Mouse (Mus musculus) left cerebral cortex, postnatal 14 days (tissue): ENCODE data around the gene Msl1. TPM values are rescaled to one million over a fixed set of nuclear protein-coding genes. Genes with fewer than 3 reads are reported as not detected.
A peak's percentile ranks its signal among the peaks of the same experiment; 100 is the strongest.

Experiments
- DNase-seq, 2 experiments: peaks; one replicate each; pipeline ENCODE4 v3.0.0; 2021 to 2022; ENCODE audit warnings: low spot score in 2 of 2, mixed read lengths in 1 of 2
- intact Hi-C: fragments of 180-260 bp; cut with DNase I; formaldehyde crosslinking; loops from one replicate; pipeline ENCODE4 v1.15.1; 2025
- total RNA-seq, 2 experiments: library from RNA; stranded (reverse); gene quantifications; 2 replicates each; pipeline ENCODE4 v1.2.3; 2021

Msl1 gene
- total RNA-seq, 2 experiments from 2014 or later: 168 to 170 TPM

DNA sequence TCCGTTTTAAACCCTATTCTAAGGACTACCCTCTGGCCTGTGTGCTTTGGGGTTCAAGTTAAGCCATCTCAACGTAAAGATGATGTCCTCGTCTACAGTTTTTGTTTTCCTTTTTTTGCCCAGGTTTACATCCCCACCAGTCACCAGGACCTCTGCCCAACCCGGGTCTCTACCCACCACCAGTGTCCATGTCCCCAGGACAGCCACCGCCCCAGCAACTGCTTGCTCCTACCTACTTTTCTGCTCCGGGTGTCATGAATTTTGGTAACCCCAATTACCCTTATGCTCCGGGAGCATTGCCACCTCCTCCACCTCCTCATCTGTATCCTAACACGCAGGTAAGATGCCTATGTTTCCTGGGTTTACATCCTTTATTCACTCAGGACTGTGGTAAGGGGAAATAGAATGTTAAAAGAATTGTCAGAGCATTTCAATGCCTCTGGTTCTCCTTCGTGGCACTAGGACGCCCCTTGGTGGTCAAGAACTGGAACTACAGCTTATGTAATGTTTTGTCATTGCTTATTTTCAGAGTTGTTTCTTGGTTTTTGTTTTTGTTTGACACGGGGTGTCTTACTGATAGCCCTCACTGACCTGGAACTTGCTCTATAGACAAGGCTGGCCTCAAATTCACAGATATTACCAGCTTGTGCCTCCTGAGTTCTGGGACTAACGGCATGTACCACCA lies 33.9 kb downstream of the Msl1 start:
- DNase-seq: no peak
- intact Hi-C loops: no loop called here

DNA sequence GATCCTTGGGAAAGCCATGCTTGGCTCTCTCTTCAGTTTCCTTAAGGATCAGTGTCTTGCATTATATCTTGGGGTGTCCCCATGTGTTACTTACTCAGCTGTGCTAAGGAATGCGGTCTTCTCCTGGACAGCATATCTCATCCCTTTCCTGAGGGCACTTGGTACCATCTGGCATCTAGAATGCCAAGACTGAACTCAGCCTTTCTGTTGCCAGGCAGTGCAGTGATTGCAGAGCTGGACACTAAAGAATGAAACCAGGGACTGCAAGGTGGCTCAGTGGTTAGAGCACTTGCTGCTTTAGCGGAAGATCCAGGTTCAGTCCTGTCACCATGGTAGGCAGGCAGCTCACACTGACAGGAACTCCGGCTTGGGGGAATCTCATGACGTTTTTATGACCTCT lies 34.6 kb downstream of the Msl1 start:
- DNase-seq: no peak
- intact Hi-C loops: no loop called here

DNA sequence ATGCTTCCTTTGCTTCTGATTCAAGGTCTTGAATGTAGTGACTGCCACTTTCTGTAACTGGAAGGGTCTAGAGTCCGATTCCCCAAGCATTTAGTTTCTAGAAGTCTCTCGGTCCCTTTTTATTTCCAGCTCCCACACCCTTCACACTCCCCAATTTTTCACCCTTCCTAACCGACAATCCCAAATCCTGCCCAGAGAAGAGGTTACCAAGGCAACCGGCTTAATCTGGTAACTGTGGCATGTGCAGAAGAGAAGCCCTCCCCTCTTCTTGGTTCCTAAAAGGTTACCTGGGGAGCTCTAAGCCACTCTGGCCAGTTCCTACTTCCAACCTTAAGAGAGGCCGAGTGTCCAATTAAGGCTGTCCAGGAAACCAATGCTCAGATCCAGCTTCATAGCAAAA lies 40.0 kb downstream of the Msl1 start:
- intact Hi-C loops: no loop called here
- DNase-seq: peak; percentile 51 to 63

DNA sequence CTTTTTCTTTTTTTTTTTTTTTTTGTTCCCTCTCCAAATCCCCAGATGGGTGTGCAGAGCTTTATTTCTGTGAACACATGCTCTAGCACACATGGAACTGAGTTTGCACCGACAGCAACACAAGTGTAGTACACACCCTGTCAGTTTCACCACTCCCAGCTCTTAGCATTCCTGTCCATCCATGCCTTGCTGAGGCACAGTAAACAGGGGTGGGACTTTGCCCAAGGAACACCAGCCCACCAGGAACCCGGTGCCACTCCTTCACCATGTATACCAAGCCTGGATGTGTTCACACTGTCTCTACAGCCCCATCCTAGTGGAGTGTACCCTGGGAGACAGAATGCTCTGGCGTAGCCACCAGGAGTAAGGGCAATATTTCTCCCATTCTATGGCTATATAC lies 40.4 kb downstream of the Msl1 start:
- intact Hi-C loops: no loop called here
- DNase-seq: peak in 1 of 2 experiments; percentile 66

DNA sequence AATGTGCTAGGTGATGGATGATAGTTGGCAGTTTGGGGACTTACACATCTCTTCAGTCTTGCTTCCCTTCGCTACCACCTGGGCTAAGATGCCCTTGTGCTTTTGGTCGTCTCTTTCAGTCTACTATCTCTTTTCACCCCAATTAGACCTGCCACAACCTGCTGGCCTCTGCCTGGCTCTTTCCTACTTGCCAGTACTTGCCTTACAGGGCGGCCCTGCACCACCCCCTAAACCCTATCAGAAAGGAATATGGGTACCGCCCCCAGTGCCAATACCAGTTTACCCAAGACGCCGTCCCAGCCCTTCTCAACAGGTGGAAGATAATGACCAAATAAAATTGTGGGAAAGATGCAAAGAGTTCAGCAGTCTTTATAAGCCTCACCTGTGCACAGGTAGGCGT lies 40.8 kb downstream of the Msl1 start:
- intact Hi-C loops: no loop called here

DNA sequence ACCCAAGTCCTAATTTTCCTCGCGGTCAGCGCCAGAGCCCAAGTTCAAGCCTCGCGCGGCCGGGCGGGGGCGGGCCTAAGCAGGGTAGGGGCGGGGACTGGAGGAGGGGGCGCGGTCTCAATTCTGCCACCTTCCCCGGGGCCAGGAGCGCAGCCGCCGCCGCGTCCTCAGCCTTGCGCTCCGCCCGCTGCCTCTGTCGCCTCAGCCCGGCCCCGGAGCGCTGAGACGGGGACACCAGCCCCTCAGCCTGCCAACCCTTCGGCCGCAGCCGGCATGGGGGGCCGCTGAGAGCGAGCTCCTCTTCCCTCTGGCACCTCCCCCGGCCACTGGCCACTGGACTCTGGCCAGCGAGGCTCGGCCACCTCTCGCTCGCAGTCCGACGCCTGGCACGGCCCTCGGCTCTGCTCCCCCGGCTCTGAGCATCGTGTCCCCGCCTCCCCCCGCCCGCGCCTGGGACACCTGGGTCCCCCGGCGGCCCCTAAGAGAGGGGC lies 41.4 kb downstream of the Msl1 start, which contains the start of gene Rapgefl1:
Gene Rapgefl1, plus strand, starts transcription at position 135 of the 491 bp plus-strand sequence.
- DNase-seq: peak; percentile 71 to 82
- intact Hi-C loops: no loop called here

More for the DNA sequence above, 40.8 kb downstream of the Msl1 start:
- no peak for DNase-seq

DNA sequence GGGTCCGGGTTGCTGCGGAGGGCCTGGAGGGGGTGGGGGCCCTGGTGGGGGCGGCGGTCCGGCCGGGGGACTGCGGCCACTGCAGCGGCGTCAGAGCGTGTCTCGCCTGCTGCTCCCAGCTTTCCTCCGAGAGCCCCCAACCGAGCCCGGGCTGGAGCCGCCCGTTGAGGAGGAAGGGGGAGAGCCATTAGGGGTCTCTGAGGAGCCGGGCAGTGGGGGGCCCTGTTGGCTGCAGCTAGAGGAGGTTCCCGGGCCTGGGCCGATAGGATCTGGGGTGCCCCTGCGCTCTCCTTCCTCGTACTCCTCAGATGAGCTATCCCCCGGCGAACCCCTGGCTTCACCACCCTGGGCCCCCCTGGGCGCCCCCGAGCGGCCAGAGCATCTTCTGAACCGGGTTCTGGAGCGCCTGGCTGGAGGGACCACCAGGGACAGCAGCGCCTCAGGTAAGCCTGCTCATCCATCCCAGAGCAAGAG lies 42.0 kb downstream of the Msl1 start:
- peak in 1 of 2 experiments; percentile 44 for DNase-seq
- intact Hi-C loops: no loop called here

DNA sequence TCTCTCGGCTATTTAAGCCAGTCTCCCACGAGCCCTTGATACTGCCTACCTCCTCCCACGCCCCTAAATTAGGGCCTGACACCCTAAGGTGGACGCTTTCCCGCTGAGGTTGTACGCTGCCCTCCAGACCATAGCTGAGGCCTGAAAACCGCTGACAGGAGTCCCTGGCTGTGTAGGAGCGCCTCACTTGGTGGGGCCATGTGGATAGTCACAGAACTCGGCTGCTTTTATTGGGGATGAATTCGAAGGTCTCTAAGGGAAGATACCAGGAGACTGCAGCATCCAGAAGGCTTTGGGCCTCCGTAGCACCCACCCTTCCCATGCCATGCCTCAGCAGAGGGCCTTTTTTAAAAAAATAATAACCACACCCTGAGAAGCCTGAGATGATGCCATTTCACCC lies 42.6 kb downstream of the Msl1 start:
- intact Hi-C loops: no loop called here

DNA sequence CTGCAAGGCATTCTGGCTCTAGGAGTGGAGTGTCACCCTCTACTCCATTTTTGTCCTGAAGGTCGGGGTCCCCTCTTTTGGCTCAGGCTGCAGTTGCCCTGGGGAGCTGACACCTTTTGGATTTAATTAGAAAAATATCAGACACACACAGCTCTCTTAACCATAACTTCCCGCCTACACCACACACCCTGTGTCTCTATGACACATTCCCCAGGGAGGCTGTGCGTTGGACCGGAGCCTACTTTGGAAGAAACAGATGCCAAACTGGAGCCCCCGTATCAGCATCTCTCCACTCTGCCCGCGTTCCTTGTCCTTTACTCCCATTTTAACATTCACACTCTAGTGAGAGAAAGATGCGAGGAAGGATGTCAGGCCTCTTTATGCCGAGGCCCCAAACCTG lies 43.2 kb downstream of the Msl1 start:
- intact Hi-C loops: no loop called here
- DNase-seq: peak; percentile 74 to 88

More for the DNA sequence above, 42.6 kb downstream of the Msl1 start:
- no peak for DNase-seq

DNA sequence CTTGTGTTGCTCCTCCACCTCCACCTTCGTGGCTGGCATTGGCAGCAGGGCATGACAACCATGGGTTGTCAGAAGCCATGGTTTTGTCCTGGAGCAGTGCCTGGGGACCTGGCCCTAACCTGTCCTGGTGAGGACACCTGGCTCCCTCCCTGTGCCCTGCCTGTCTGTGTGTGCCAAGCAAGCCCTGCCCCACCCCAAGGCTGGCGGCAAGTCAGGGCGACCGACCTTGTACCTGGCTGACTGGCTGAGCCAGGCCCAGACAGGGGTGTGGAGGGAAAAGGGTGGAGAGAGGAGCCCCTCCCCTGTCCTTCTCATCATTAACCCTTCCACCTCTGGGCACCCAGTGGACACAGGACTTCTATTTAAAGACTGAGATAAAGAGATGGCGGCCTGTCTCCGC lies 44.1 kb downstream of the Msl1 start:
- DNase-seq: no peak
- intact Hi-C loops: no loop called here

DNA sequence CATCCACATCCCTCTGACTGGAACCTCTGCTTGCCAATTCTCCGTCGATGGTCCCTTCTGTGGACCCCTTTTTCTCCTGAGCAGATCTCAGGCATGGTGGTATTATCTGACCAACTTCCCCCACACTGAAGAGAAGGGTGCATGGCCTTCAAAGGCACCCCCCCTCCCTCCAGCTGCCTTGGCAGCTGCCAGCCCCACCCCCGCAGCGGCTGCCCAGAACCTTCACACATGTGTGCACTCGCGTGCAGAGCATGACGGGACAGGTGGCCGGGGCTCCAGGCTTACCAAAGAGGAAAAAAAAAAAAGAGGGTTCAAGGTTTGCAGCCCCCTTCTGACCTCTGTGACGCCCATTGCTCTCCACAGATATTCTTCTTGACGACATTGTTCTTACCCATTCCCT lies 44.6 kb downstream of the Msl1 start:
- intact Hi-C loops: no loop called here

DNA sequence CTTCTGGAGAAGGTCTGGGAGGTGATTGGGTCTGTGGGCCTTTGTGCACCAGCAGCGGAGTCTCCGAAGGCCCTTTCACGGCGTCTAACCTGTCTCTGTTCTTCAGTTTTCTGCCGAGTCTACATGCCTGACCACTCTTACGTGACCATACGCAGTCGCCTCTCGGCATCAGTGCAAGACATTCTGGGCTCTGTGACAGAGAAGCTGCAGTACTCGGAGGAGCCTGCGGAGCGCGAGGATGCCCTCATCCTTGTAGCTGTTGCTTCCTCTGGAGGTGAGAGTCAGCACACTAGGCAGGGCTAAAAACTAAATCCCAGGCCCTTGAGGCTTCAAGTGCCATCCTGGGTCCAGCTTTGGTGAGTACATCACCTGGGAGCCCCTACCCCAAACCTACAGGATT lies 50.7 kb downstream of the Msl1 start:
- DNase-seq: no peak
- intact Hi-C loops: no loop called here

More for the DNA sequence above, 44.6 kb downstream of the Msl1 start:
- no peak for DNase-seq

DNA sequence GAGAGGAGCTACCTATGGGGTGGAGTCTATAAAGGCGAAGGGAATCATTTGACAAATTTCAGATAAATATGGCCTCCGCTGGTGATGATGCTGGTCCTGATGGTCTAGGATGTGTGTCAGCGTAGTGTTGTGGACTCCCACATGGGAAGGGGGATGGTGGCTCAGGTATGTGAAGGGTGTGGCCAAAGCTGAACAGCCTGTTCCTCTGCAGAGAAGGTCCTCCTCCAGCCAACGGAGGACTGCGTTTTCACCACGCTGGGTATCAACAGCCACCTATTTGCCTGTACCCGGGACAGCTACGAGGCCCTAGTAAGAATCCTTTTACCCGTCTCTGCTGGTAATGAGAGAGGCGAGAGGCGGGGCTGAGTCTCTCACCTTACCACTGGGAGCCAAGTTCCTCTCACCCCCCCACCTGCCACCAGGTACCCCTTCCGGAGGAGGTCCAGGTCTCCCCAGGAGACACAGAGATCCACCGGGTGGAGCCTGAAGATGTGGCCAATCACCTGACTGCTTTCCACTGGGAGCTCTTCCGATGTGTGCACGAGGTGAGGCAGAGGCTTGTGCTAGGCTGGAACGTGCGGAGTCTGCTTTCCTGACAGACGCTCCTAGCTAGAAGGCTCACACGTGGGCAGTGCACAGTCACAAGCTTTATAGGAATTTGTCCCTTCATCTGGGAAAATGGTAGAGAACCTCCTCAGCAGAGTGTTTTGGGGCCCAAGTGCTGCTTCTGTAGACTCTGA lies 51.7 kb downstream of the Msl1 start:
- intact Hi-C loops: no loop called here
- no peak for DNase-seq

DNA sequence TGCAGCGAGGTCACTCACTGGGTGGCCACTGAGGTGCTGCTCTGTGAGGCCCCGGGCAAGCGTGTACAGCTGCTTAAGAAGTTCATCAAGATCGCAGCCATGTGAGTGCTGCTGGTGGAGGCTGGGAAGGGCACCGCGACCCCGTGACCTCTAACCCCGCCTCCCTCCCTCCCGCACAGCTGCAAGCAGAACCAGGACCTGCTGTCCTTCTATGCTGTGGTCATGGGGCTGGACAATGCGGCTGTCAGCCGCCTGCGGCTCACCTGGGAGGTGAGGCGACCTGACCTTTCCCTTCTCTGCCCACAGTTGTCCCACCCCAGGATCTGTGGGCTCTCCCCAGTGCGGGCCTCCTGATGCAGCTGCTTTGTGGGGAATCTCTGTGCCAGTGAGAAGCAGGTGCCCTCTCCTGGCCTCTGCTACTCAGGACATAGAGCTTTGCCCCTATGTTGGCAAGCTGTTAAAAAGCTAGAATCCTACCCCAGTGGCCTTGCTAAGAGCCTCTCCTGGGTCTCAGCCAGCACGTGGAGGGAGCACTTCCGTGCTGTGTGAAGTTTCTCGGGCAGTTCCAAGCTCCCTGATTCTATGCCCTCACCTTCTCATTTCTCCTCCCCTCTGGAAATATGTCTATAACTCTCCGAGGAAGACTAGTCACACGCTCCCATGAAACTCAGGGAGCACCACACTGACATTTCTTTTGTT lies 54.0 kb downstream of the Msl1 start:
- DNase-seq: no peak
- intact Hi-C loops: no loop called here

DNA sequence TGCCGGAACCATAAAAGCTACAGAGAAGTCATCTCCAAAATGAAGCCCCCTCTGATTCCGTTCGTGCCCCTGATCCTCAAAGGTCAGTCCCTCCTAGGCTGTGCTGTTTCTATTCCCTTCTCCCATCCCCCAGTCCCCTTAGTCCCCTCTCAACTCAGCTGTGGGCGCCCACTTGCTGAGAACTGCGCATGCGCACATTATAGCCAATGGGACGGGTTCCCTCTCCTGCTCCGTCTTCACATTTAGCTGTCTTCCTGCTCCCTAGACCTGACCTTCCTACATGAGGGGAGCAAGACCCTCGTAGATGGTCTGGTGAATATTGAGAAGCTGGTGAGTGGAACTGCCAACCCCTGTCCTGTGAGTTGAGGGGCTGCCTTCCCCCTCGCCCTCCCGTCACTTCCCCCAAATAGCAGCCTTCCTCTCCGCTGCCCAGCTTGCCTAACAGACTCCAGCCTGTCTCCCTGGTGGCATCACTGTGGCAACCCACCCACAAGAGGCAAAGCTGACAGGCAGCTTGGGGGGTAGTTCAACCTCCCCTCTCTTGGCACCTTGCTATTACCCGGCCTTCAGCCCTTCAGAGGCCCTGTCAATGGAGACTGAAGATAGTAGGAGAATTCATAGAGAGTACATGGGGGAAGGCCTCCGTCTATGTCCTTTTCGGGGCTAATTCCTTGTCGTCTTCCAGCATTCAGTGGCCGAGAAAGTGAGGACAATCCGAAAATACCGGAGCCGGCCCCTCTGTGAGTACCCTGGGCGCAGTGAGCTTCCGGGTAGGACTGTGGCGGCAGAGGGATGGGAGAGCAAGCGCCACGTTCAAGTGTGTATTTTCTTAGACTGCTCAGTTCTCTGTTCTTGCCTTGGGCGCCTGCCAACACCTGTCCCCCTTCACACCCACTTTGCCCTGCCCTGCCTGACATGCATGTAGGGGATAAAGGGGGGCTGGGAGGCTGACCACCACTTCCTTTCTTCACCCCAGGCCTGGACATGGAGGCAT lies 55.1 kb downstream of the Msl1 start:
- no peak for DNase-seq
- intact Hi-C loops: no loop called here

DNA sequence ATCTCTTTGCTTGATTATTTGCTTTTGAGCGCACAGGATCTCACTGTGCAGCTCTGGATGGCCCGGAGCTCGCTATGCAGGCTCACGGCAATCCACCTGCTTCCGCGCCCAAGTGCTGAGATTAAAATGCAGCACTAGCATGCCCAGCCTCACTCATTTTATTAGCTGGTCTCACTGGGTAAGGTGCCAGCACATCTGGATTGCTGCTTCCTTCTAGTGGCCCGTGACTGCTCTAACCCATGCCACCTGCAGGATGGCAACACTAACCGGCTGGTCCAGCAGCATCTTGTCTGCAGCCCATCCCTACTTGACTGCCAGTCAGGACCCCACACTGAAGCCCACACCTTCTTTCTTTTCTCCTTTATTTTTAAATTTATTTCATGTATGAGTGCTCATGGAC lies 58.8 kb downstream of the Msl1 start:
- DNase-seq: no peak
- intact Hi-C loops: no loop called here

DNA sequence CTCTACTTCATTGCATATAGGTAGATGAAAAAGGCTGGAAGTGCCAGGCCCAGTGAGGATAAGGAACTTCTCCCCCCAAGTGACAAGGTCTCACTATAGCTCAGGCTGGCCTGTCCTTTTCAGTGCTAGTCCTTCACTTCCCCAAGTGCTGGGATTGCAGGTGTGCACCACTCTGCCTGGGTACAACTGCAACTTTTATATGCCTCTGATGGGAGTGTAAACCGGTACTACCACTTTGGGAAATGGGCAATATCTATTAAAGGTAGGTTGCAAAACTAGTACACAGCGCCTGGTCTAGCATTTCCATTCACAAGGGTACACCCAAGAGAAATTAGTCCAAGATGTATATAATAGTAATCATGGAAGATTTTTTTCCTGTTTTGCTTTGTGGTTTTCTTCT lies 59.3 kb downstream of the Msl1 start:
- DNase-seq: no peak
- intact Hi-C loops: no loop called here
